Mouse (Mus musculus): ENCODE data around the gene Hist1h4c.
"Not testable (repeated sequence)": the region's sequence is repeated elsewhere in the genome, so short reads cannot be mapped to it uniquely, and the experiment has no call there.

DNA sequence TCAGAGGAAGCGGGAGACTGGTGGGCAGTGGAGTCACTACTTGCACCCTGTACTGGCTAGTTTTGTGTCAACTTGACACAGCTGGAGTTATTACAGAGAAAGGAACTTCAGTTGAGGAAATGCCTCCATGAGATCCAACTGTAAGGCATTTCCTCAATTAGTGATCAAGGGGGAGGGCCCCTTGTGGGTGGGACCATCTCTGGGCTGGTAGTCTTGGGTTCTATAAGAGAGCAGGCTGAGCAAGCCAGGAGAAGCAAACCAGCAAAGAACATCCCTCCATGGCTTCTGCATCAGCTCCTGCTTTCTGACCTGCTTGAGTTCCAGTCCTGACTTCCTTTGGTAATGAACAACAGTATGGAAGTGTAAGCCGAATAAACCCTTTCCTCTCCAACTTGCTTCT is 4.5 kb upstream of the Hist1h4c start:
- not testable (repeated sequence) for TF ChIP-seq CTCF, EP300 (IDR thresholded peaks at IDR 0.05)

Measured in lung, postnatal 0 days (tissue).